Mouse (Mus musculus): ENCODE measurements around the gene Hs6st3.

Gene Hs6st3

GRCm38 (mm10) chr14:119137906-119138785, at the start of gene Hs6st3:
TSS of gene Hs6st3 (plus strand) at chr14:119138341.
- DNase-seq (ENCODE audit: low read depth), result no peak

- no peak for DNase-seq (ENCODE audit: low read depth)
Measured at GRCm38 (mm10) chr14:119098851-119099569, 39.1 kb upstream of the Hs6st3 start, which contains the start of gene Uggt2. TSS of gene Uggt2 (minus strand) at chr14:119099430.

- no peak for DNase-seq (ENCODE audit: low read depth)
Measured at GRCm38 (mm10) chr14:119099570-119099891, 38.6 kb upstream of the Hs6st3 start.

- DNase-seq (ENCODE audit: low read depth), result no peak
Measured at GRCm38 (mm10) chr14:119107591-119107990, 30.6 kb upstream of the Hs6st3 start.

- no peak for DNase-seq (ENCODE audit: low read depth)
Measured at GRCm38 (mm10) chr14:119108776-119109301, 29.3 kb upstream of the Hs6st3 start.

GRCm38 (mm10) chr14:119109776-119110218, 28.3 kb upstream of the Hs6st3 start:
- DNase-seq (ENCODE audit: low read depth), result no peak

GRCm38 (mm10) chr14:119112558-119112957, 25.6 kb upstream of the Hs6st3 start:
- no peak for DNase-seq (ENCODE audit: low read depth)

GRCm38 (mm10) chr14:119123582-119123981, 14.6 kb upstream of the Hs6st3 start:
- DNase-seq (ENCODE audit: low read depth), result no peak

GRCm38 (mm10) chr14:119124061-119124460, 14.1 kb upstream of the Hs6st3 start:
- DNase-seq (ENCODE audit: low read depth), result no peak

GRCm38 (mm10) chr14:119125840-119126239, 12.3 kb upstream of the Hs6st3 start:
- DNase-seq (ENCODE audit: low read depth), result no peak

- DNase-seq (ENCODE audit: low read depth), result no peak
Measured at GRCm38 (mm10) chr14:119127330-119127729, 10.8 kb upstream of the Hs6st3 start.

- no peak for DNase-seq (ENCODE audit: low read depth)
Measured at GRCm38 (mm10) chr14:119137512-119137905, 632 bp upstream of the Hs6st3 start.

- no peak for DNase-seq (ENCODE audit: low read depth)
Measured at GRCm38 (mm10) chr14:119138786-119139100, 602 bp downstream of the Hs6st3 start.

- no peak for DNase-seq (ENCODE audit: low read depth)
Measured at GRCm38 (mm10) chr14:119139381-119139950, 1.3 kb downstream of the Hs6st3 start.

- no peak for DNase-seq (ENCODE audit: low read depth)
Measured at GRCm38 (mm10) chr14:119153088-119153487, 14.9 kb downstream of the Hs6st3 start.

- no peak for DNase-seq (ENCODE audit: low read depth)
Measured at GRCm38 (mm10) chr14:119193905-119194304, 55.8 kb downstream of the Hs6st3 start.

- DNase-seq (ENCODE audit: low read depth), result no peak
Measured at GRCm38 (mm10) chr14:119203508-119203907, 65.4 kb downstream of the Hs6st3 start.

GRCm38 (mm10) chr14:119215576-119216309, 77.6 kb downstream of the Hs6st3 start:
- no peak for DNase-seq (ENCODE audit: low read depth)

GRCm38 (mm10) chr14:119227709-119228338, 89.7 kb downstream of the Hs6st3 start:
- DNase-seq (ENCODE audit: low read depth), result no peak

- no peak for DNase-seq (ENCODE audit: low read depth)
Measured at GRCm38 (mm10) chr14:119233598-119233997, 95.5 kb downstream of the Hs6st3 start.

- no peak for DNase-seq (ENCODE audit: low read depth)
Measured at GRCm38 (mm10) chr14:119247131-119247530, 109.0 kb downstream of the Hs6st3 start.
